Mouse (Mus musculus): ENCODE data around the gene Gpt2. TPM values are rescaled to one million over a fixed set of nuclear protein-coding genes. Genes with fewer than 3 reads are reported as not detected.

Gpt2 gene
- total and polyA plus RNA-seq, 3 experiments = 0.49 TPM; not detected in 2

DNA sequence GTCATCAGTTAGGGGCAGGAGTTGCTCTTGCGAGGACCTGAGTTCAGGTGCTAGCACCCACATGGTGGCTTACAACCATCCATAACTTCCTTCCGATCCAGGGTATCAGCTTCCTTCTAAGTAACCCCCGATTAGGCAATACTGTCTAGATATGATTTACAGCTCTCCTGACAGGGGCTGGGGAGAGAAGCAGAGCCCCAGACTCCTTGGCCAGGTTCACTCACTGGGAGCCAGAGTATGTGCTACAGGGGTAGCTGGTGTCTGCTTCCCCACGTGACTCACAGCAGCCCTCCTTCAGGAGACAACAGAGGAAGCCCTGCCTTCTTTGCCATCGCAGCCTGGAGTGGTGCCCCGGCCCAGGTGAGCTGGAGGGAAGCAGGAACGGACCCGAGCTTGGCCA is 37.6 kb upstream of the Gpt2 start:
- no peak for TF ChIP-seq TAL1 (conservative IDR thresholded peaks at IDR 0.05; ENCODE audit: low read depth, low read length)
- TF ChIP-seq GATA2 (IDR thresholded peaks at IDR 0.05; ENCODE audit: borderline replicate concordance, low read depth, low read length) = no peak
- TF ChIP-seq CTCF (IDR thresholded peaks at IDR 0.05; ENCODE audit: low read depth, low read length) = no peak
- Histone ChIP-seq H3K4me3 (ENCODE audit: low read depth, low read length) (no peak overlapping the region), H3K27me3 (ENCODE audit: insufficient read depth, low read length) (peaks cover 14% of the 10 kb centered on the region), H3K36me3 (replicated peaks) (no peaks in the 10 kb centered on the region), H3K4me1 (ENCODE audit: insufficient read depth, low read depth, low read length) (peaks cover 22% of the 10 kb centered on the region), H3K9me3 (replicated peaks) (no peaks in the 10 kb centered on the region)
- DNase-seq (ENCODE audit: low spot score) = no peak
- no peak for ATAC-seq (ENCODE audit: extremely low read depth, insufficient number of reproducible peaks, low FRiP score, poor library complexity, severe bottlenecking)

- H3K4me1 ChIP-seq (ENCODE audit: insufficient read depth, low read depth, low read length) = peaks cover 29% of the 10 kb centered on the region
- no peaks in the 10 kb centered on the region for H3K36me3 ChIP-seq (replicated peaks)
- no peak for TF ChIP-seq POLR2AphosphoS5 (IDR thresholded peaks at IDR 0.05; ENCODE audit: insufficient replicate concordance, low read depth, low read length)
- no peak for TF ChIP-seq GATA2 (IDR thresholded peaks at IDR 0.05; ENCODE audit: borderline replicate concordance, low read depth, low read length)
- TF ChIP-seq CTCF (IDR thresholded peaks at IDR 0.05; ENCODE audit: low read depth, low read length) = peak; percentile 58; the same call in 1 of the 2 replicates
- peaks cover 14% of the 10 kb centered on the region for H3K27me3 ChIP-seq (ENCODE audit: insufficient read depth, low read length)
- no peak overlapping the region for H3K4me3 ChIP-seq (ENCODE audit: low read depth, low read length)
- H3K9me3 ChIP-seq (replicated peaks) = no peaks in the 10 kb centered on the region
- DNase-seq (ENCODE audit: low spot score) = peak; percentile 26
- no peak for ATAC-seq (ENCODE audit: extremely low read depth, insufficient number of reproducible peaks, low FRiP score, poor library complexity, severe bottlenecking)
Measured at GRCm38 (mm10) chr8:85456536-85456935, 35.8 kb upstream of the Gpt2 start.

- TF ChIP-seq POLR2AphosphoS5 (IDR thresholded peaks at IDR 0.05; ENCODE audit: insufficient replicate concordance, low read depth, low read length) (no peak), TAL1 (conservative IDR thresholded peaks at IDR 0.05; ENCODE audit: low read depth, low read length) (no peak), GATA2 (IDR thresholded peaks at IDR 0.05; ENCODE audit: borderline replicate concordance, low read depth, low read length) (no peak), GATA1 (IDR thresholded peaks at IDR 0.05; ENCODE audit: borderline replicate concordance, low read length) (no peak)
- peaks cover 20% of the 10 kb centered on the region for H3K27me3 ChIP-seq (ENCODE audit: insufficient read depth, low read length)
- DNase-seq (ENCODE audit: low spot score) (no peak), ATAC-seq (ENCODE audit: extremely low read depth, insufficient number of reproducible peaks, low FRiP score, poor library complexity, severe bottlenecking) (peak; percentile 34; the same call in 1 of the 2 replicates)
- no peaks in the 10 kb centered on the region for H3K9me3 ChIP-seq (replicated peaks)
- H3K36me3 ChIP-seq (replicated peaks) = no peaks in the 10 kb centered on the region
- H3K4me3 ChIP-seq (ENCODE audit: low read depth, low read length) = no peak overlapping the region
- H3K4me1 ChIP-seq (ENCODE audit: insufficient read depth, low read depth, low read length) = peaks cover 19% of the 10 kb centered on the region
Measured at GRCm38 (mm10) chr8:85459582-85459981, 32.8 kb upstream of the Gpt2 start.

DNA sequence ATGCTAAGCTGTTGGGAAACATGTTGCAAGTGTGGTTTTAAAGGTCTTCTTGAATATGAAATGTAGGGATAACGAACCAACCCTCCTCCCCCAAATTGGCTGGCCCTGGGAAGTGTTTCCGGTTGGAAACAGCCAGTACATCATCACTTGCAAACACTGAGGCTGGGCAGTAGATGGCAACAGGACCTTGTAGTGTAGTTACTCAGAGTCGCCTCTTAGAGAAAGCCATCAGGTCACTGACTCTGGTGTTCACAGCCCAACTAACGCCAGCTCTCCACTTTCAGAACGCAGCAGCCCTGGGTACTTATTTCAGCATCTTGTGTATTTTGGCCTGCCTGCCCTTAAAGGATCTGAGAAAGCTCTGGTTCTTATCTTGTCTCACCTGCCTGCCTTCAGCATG is 31.6 kb upstream of the Gpt2 start:
- Histone ChIP-seq H3K9me3 (replicated peaks) (no peaks in the 10 kb centered on the region), H3K4me1 (ENCODE audit: insufficient read depth, low read depth, low read length) (peaks cover 17% of the 10 kb centered on the region), H3K4me3 (ENCODE audit: low read depth, low read length) (no peak overlapping the region), H3K27me3 (ENCODE audit: insufficient read depth, low read length) (peaks cover 14% of the 10 kb centered on the region; the same call in 1 of the 2 replicates), H3K36me3 (replicated peaks) (no peaks in the 10 kb centered on the region)
- DNase-seq (ENCODE audit: low spot score) (no peak), ATAC-seq (ENCODE audit: extremely low read depth, insufficient number of reproducible peaks, low FRiP score, poor library complexity, severe bottlenecking) (no peak)
- TF ChIP-seq POLR2AphosphoS5 (IDR thresholded peaks at IDR 0.05; ENCODE audit: insufficient replicate concordance, low read depth, low read length) = no peak
- TF ChIP-seq TAL1 (conservative IDR thresholded peaks at IDR 0.05; ENCODE audit: low read depth, low read length) = no peak
- TF ChIP-seq CTCF (IDR thresholded peaks at IDR 0.05; ENCODE audit: low read depth, low read length) = no peak
- no peak for TF ChIP-seq GATA1 (IDR thresholded peaks at IDR 0.05; ENCODE audit: borderline replicate concordance, low read length)
- TF ChIP-seq GATA2 (IDR thresholded peaks at IDR 0.05; ENCODE audit: borderline replicate concordance, low read depth, low read length) = no peak

DNA sequence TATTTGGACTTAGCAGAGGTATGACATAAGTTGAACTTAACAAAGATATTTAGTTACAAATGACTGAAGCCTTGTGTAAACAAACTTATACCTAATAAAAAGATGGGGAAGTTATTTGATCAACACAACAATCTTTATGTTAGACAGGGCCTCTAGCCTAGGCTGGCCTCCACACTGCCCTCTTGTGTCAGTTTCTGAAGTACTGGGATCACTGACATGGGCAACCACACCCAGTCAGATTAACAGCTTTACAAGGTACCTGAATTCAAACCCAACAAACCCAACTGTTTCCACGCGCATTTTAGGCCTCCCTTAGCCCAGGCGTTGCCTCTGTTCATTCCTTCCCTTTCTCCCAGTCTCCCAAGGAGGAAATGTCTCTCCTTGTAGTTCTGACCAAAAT is 31.0 kb upstream of the Gpt2 start:
- Histone ChIP-seq H3K36me3 (replicated peaks) (no peaks in the 10 kb centered on the region), H3K27me3 (ENCODE audit: insufficient read depth, low read length) (peaks cover 13% of the 10 kb centered on the region), H3K4me3 (ENCODE audit: low read depth, low read length) (no peak overlapping the region), H3K4me1 (ENCODE audit: insufficient read depth, low read depth, low read length) (peaks cover 17% of the 10 kb centered on the region), H3K9me3 (replicated peaks) (no peaks in the 10 kb centered on the region)
- ATAC-seq (ENCODE audit: extremely low read depth, insufficient number of reproducible peaks, low FRiP score, poor library complexity, severe bottlenecking) (no peak), DNase-seq (ENCODE audit: low spot score) (peak; percentile 21)
- TF ChIP-seq GATA2 (IDR thresholded peaks at IDR 0.05; ENCODE audit: borderline replicate concordance, low read depth, low read length) = no peak
- TF ChIP-seq TAL1 (conservative IDR thresholded peaks at IDR 0.05; ENCODE audit: low read depth, low read length) = no peak
- TF ChIP-seq POLR2AphosphoS5 (IDR thresholded peaks at IDR 0.05; ENCODE audit: insufficient replicate concordance, low read depth, low read length) = no peak
- TF ChIP-seq GATA1 (IDR thresholded peaks at IDR 0.05; ENCODE audit: borderline replicate concordance, low read length) = no peak
- peak; percentile 32; the same call in 1 of the 2 replicates for TF ChIP-seq CTCF (IDR thresholded peaks at IDR 0.05; ENCODE audit: low read depth, low read length)

GRCm38 (mm10) chr8:85462441-85462840 is 29.9 kb upstream of the Gpt2 start:
- no peaks in the 10 kb centered on the region for H3K36me3 ChIP-seq (replicated peaks)
- DNase-seq (ENCODE audit: low spot score) (no peak), ATAC-seq (ENCODE audit: extremely low read depth, insufficient number of reproducible peaks, low FRiP score, poor library complexity, severe bottlenecking) (no peak)
- H3K4me1 ChIP-seq (ENCODE audit: insufficient read depth, low read depth, low read length) = peaks cover 17% of the 10 kb centered on the region
- no peaks in the 10 kb centered on the region for H3K9me3 ChIP-seq (replicated peaks)
- H3K27me3 ChIP-seq (ENCODE audit: insufficient read depth, low read length) = peaks cover 17% of the 10 kb centered on the region
- H3K4me3 ChIP-seq (ENCODE audit: low read depth, low read length) = no peak overlapping the region
- no peak for TF ChIP-seq TAL1 (conservative IDR thresholded peaks at IDR 0.05; ENCODE audit: low read depth, low read length)
- TF ChIP-seq POLR2AphosphoS5 (IDR thresholded peaks at IDR 0.05; ENCODE audit: insufficient replicate concordance, low read depth, low read length) = no peak
- no peak for TF ChIP-seq GATA1 (IDR thresholded peaks at IDR 0.05; ENCODE audit: borderline replicate concordance, low read length)
- no peak for TF ChIP-seq GATA2 (IDR thresholded peaks at IDR 0.05; ENCODE audit: borderline replicate concordance, low read depth, low read length)
- TF ChIP-seq CTCF (IDR thresholded peaks at IDR 0.05; ENCODE audit: low read depth, low read length) = no peak

GRCm38 (mm10) chr8:85464316-85464715 is 28.1 kb upstream of the Gpt2 start:
- H3K27me3 ChIP-seq (ENCODE audit: insufficient read depth, low read length) = peaks cover 21% of the 10 kb centered on the region
- ATAC-seq (ENCODE audit: extremely low read depth, insufficient number of reproducible peaks, low FRiP score, poor library complexity, severe bottlenecking) (no peak), DNase-seq (ENCODE audit: low spot score) (no peak)
- H3K36me3 ChIP-seq (replicated peaks) = no peaks in the 10 kb centered on the region
- no peak overlapping the region for H3K4me3 ChIP-seq (ENCODE audit: low read depth, low read length)
- H3K4me1 ChIP-seq (ENCODE audit: insufficient read depth, low read depth, low read length) = peaks cover 11% of the 10 kb centered on the region
- no peaks in the 10 kb centered on the region for H3K9me3 ChIP-seq (replicated peaks)
- TF ChIP-seq POLR2AphosphoS5 (IDR thresholded peaks at IDR 0.05; ENCODE audit: insufficient replicate concordance, low read depth, low read length) (no peak), CTCF (IDR thresholded peaks at IDR 0.05; ENCODE audit: low read depth, low read length) (no peak), GATA2 (IDR thresholded peaks at IDR 0.05; ENCODE audit: borderline replicate concordance, low read depth, low read length) (no peak), GATA1 (IDR thresholded peaks at IDR 0.05; ENCODE audit: borderline replicate concordance, low read length) (no peak), TAL1 (conservative IDR thresholded peaks at IDR 0.05; ENCODE audit: low read depth, low read length) (no peak)
